Mouse (Mus musculus) frontal cortex, postnatal 25 days (tissue): ENCODE measurements around the gene Lingo1.
A peak's percentile ranks its signal among the peaks of the same experiment; 100 is the strongest.

Experiments used
- DNase-seq, 2 experiments: peaks; one replicate each; pipeline ENCODE4 v3.0.0; 2022; ENCODE audit warnings: low spot score in 2 of 2

The Lingo1 gene

GRCm38 (mm10) chr9:56727703-56728684 is 68.3 kb downstream of the Lingo1 start:
- DNase-seq, result peak in 1 of 2 experiments; percentile 36

DNA sequence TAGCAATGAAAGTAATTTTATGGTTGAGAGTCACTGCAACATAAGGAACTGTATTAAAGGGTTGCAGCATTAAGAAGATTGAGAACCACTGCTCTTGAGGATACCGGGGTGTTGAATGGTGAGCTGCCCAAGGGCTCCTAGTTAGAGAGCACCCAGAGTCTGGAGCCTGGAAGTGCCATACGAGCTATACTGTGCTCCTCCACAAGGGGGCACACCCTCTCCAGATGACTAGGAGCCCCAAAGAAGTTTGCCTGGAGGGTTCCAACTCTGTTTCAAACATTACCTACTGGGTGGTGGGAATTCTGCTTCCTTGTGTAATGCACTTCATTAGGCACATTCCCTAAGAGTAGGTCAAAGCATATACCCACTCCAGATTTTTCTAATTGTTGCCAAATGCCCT is 70.5 kb downstream of the Lingo1 start:
- DNase-seq, result peak; percentile 59 to 72

DNA sequence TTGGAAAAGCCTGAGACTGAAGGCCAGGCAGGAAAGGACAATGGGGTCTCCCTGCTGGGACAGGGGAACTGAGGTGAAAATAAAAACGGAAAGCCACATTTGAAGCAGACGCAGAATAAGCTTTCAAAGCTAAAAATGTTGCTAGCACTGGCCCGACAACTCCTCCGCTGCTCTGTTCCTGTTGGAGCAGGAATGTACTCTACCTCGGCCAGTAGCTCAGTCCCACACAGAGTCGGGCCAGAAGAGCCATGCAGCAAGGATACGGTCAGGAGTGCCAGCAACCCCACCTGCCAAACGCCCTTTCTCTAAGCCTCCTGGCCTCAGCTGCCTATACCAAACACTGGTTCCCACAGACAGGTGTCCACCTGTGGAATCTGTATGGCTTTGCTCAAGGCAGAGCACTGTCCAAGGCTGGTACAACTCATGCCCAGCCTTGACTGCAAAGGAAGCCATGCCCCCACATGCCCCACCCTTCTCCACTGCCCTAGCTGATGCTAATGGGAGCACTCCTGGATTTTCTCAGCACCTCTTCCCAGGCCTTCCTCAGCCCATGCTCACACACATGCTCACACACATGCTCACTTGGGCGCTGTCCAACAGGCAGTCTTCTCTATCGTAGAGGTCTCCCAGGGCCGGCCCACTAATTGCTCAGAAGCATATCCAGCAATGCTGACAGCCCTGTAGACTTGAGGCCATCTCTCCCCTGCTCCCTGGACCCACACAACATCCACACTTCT is 74.0 kb downstream of the Lingo1 start:
- no peak for DNase-seq

GRCm38 (mm10) chr9:56718984-56719383 is 77.3 kb downstream of the Lingo1 start:
- no peak for DNase-seq

DNA sequence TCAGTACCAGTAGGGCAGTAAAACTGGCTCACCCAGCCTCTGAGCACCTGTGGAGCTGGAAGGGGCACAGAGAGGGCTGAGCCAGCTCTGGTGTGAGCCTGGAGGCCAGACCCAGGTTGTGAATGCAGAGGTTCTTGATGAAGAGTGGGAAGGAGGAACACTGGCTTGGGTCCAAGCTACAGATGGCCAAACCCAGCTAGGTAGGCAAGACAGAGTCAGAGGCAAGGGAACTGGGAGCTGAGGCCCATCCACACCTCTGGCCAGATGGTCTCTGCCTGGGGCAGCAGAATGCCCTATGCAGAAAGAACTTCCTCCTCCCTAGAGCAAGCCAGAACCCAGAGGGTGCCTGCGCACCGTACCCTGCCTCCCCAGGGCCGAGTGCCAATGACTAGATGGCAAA is 79.7 kb downstream of the Lingo1 start:
- no peak for DNase-seq

- DNase-seq, result no peak
Observed at GRCm38 (mm10) chr9:56716066-56716465, 80.2 kb downstream of the Lingo1 start.

DNA sequence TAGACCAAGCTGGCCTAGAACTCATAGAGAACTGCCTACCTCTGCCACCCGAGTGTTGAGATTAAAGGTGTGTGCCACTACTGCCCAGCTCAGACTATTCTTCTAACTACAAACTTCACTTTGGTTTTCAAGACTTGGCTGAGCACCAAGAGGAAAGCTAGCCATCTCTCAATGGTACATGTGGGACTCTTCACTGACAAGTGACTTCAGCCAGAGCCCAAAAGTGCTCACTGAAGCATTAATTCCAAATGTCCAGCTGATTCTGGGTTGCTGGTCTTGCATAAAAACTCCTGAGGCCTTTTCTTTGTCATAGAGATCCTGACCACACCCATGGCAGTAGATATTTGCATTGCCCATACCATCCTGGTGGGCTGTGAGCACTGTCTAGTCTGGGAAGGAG is 81.9 kb downstream of the Lingo1 start:
- DNase-seq, result no peak

GRCm38 (mm10) chr9:56712667-56713369 is 83.5 kb downstream of the Lingo1 start:
- DNase-seq, result peak; percentile 78 to 79

DNA sequence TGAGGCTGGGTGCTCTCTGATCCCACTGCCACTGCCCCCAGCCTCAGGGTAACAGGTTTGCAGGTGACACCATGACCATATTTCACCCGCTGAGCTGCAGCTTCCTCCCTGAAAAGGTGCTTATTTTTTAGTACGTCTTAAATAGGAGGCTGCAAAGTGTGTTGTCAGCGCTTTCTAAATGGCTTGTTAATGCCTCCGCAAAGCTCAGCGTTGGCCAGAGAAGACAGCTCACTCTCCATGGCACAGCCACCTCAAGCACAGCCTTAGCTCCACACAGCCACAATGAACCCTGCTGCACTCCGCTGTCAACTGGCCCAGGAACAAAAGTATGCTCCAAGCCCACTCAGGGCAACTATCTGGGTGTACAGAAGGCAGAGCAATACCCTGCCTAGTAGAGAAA is 85.3 kb downstream of the Lingo1 start:
- DNase-seq, result no peak

DNA sequence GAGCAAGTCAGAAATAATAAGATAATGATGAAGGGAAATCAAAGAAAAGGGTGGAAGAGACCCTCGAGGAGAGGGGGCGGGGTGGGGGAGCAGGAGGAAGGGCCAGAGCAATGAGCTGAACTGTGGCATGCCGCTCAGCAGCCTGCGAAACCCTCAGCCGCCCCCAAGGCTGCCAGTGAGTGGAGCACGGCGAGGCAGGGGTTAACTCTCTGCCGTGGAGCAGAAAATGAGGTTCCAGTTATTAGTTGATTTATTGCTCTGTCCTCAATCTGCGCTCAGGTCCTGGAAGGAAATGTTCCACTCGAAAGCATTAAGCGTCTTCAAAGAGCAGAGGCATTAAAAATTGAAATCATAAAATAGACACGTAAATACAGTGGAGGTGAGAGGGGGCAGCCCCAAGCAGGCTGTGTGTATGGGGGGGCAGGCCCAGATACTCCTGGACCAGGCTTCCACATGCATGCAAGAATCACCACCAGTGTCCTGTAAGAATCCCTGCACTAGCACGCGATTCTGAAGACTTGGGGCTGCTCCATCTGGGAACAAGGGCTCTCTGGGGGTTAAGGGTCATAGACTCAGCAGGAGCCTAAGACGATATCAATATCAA is 89.7 kb downstream of the Lingo1 start:
- no peak for DNase-seq

DNA sequence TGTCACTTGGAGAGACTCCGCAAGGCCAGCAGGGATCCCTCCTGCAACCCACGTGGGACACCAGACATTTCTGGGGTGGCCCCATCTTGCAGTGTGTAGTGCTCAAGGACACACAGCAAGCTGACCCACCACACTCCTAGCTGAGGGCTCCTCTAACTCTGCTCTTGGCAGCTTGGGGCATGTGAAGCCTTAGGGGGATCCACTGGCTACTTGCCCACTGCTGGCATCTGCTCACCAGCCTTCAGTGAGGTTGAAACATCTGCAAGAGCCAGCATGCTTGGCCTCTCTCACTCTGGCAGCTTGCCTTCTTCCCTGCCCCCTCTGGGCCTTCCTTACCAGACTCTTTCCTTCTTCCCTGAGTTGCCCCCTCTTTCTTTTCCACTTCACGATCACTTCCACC is 94.9 kb downstream of the Lingo1 start:
- no peak for DNase-seq

DNA sequence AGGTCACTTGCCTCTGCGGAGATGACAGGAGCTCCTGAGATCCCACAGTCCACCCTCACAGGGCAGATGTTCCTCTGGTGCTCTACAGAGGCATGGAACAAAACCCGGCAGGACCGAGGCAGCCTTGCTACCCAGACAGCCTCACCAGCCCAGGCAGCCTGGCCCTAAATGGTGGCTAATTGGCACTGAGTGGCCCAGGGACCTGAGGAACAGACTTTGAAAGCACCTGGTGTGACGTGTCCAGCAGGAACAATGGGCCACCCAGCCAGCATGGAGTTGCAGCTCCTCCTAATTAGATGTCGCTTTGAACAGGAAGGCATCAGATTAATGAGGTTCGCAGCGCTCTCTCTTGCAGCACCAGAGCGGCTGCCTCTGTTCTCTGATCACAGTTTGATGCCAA is 95.4 kb downstream of the Lingo1 start:
- DNase-seq, result no peak

DNA sequence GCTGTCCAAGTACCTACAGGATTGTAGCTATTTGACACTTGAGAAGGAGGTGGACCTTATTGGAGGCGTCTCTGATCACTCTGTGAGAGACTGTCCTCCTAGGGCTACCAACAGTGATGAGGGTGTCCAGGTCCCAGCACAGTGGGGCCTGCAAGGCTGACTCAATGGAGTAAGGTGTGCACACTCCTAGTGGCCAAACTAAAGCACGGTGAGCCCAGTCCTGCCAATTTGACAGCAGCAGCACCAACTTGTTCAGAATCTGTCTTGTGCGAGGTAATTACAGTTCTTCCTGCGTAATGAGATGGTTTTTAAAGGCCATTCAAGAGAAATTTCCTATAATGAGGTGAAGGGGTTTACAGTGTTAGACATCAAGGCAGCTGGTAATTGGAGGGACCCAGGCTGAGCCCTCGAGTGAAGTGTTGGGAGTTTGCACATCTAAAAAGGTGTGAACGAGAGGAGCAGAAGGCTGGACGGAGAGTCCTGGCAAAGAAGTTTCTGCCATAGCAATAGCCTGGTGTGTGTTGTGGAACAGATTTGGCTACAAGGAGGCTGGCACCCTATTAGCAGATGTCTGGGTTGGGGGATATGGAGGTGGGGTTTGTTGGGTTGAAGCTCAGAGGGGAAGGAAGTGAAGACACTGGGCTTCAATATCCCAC is 97.4 kb downstream of the Lingo1 start:
- no peak for DNase-seq

- DNase-seq, result no peak
Observed at GRCm38 (mm10) chr9:56694079-56694478, 102.2 kb downstream of the Lingo1 start.

GRCm38 (mm10) chr9:56691226-56691625 is 105.0 kb downstream of the Lingo1 start:
- DNase-seq, result no peak

DNA sequence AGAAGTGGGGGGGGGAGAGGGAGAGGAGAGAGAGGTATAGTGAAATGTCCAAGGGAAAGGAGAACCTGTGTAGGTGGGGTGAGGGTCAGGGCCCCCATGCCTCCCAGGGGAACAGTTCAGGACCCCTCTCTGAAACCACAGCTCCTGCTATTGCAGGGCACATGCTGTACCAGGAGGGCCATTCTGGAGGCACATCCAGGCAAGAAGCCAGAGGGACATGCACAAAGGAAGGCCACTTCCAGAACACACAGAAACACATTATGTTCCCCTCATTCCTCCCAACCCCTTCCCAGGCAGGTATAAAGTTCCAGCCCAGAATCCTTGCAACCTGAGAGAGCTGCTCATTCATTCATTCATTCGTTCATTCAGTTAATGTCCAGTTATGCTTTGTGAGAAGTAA is 105.6 kb downstream of the Lingo1 start:
- DNase-seq, result no peak

GRCm38 (mm10) chr9:56687490-56687889 is 108.8 kb downstream of the Lingo1 start:
- DNase-seq, result no peak

GRCm38 (mm10) chr9:56687145-56687477 is 109.2 kb downstream of the Lingo1 start:
- DNase-seq, result no peak

GRCm38 (mm10) chr9:56686339-56687144 is 109.7 kb downstream of the Lingo1 start:
- DNase-seq, result peak; percentile 39 to 48

DNA sequence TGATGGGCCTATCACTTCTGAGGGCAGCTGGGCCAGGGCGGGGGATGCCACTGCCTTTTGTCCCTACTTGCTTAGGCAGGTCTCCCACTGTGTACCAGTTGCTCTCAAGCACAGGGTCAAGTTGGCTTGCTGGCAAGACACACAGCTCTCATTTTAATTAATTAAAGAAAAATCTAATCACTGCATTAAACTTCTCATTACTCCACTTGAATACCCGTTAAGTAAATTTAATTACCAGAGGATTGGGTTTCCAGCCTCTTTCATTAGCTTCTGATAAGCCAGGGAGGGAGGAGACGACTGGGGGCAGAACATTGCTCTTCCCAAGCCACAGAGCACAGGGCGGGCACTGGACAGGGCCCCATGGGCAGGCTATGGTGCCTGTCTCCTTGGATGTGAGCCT is 113.4 kb downstream of the Lingo1 start:
- DNase-seq, result no peak

- peak in 1 of 2 experiments; percentile 59 for DNase-seq
Observed at GRCm38 (mm10) chr9:56681950-56682349, 114.3 kb downstream of the Lingo1 start.
